Mouse (Mus musculus) kidney, postnatal 36 days (tissue): ENCODE data around the gene Vps13d.

Source experiments
- DNase-seq, 2 experiments: peaks; one replicate each; pipeline ENCODE4 v3.0.0; 2021 to 2022; ENCODE audit warnings: mixed read lengths in 2 of 2

Vps13d gene

GRCm38 (mm10) chr4:144972948-144973720, 221.7 kb downstream of the Vps13d start:
- peak; percentile 79 to 85 for DNase-seq

- DNase-seq: no peak
These were observed 223.8 kb downstream of the Vps13d start for GRCm38 (mm10) chr4:144971048-144971447.

GRCm38 (mm10) chr4:144969030-144969429, 225.8 kb downstream of the Vps13d start:
- DNase-seq: no peak

- DNase-seq: no peak
These were observed 226.4 kb downstream of the Vps13d start for GRCm38 (mm10) chr4:144968371-144968770.

GRCm38 (mm10) chr4:144965255-144965654, 229.6 kb downstream of the Vps13d start:
- no peak for DNase-seq

DNA sequence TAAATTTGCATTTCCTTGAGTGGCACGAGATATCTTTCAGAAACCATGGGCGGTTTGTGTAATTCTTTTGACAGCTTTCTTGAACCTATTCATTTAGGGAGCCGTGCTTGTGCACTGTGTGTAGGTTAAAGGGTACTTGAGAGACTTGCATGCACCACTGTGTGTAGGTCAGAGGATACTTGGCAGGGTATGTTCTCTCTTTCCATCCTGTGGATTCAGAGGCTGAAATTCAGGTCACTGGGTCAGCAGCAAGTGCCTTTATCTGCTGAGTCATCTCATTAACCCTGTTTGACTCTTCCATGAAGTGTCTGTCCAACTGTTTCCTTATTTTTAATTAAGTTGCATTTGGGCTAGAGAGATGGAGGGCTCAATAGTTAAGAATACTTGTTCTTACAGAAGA, 233.1 kb downstream of the Vps13d start:
- DNase-seq: peak in 1 of 2 experiments; percentile 59

GRCm38 (mm10) chr4:144961232-144961631, 233.6 kb downstream of the Vps13d start:
- peak in 1 of 2 experiments; percentile 63 for DNase-seq

GRCm38 (mm10) chr4:144960188-144960904, 234.5 kb downstream of the Vps13d start:
- DNase-seq: peak; percentile 97 to 98

GRCm38 (mm10) chr4:144957721-144958120, 237.1 kb downstream of the Vps13d start:
- DNase-seq: peak; percentile 69 to 84

DNA sequence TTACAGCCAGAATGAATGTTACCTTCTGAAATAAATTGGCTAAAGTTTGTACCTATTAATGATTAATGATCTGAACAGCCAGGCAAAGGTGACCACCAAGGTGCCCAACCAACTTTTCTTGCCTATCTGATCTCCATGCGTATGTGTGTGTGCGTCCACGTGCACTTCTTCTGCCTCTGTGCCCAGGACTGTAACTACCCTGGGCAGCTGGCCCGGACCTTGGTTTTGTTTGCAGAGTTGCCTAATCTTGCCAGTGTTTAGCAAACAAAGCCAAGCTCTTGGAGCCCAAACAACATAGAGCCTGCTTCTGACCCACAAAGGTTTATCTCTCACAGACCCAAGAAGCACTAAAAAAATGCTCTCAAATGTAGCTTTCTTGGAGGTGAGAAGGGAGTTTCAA, 237.6 kb downstream of the Vps13d start:
- peak; percentile 84 to 94 for DNase-seq

DNA sequence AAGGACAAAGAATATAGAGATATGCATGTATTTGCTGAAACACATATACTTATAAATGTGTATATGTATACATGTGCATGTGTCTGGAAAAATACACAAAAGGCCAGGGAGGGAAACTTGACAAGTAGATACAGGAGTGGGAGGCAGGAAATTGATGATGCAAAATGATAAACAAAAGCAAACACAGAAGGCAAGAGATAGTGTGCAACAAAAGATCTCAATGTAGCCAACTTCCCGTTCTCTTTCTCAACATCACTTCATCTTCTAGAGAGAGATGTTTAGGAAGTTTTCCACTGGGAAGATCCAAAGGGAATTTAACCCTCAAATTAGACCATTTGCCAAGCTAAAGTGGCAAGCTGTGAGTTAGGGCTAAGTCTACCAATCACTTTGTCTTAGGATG, 238.5 kb downstream of the Vps13d start:
- no peak for DNase-seq

DNA sequence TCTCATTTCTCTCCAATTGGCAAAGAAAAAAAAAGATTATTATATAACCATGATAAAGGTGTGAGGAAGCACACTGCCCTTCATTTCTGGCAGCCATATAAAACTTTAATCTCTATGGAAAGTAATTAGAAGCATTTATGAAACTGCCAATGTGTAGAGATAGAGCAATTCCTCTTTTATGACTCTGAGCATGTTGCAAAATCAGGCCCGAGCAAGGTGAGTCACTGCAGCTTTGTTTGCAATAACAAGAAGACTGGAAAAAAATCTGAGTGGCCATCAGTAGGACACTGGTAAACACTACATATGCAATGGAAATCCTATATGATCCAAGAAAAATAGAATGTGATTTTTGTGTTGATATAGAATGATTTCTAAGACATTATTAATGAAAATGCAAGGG, 238.9 kb downstream of the Vps13d start:
- DNase-seq: no peak

- no peak for DNase-seq
These were observed 241.4 kb downstream of the Vps13d start for GRCm38 (mm10) chr4:144953421-144953820.

- no peak for DNase-seq
These were observed 242.9 kb downstream of the Vps13d start for GRCm38 (mm10) chr4:144951859-144952258.

- no peak for DNase-seq
These were observed 243.9 kb downstream of the Vps13d start for GRCm38 (mm10) chr4:144950883-144951282.

- DNase-seq: no peak
These were observed 244.5 kb downstream of the Vps13d start for GRCm38 (mm10) chr4:144950327-144950711.

DNA sequence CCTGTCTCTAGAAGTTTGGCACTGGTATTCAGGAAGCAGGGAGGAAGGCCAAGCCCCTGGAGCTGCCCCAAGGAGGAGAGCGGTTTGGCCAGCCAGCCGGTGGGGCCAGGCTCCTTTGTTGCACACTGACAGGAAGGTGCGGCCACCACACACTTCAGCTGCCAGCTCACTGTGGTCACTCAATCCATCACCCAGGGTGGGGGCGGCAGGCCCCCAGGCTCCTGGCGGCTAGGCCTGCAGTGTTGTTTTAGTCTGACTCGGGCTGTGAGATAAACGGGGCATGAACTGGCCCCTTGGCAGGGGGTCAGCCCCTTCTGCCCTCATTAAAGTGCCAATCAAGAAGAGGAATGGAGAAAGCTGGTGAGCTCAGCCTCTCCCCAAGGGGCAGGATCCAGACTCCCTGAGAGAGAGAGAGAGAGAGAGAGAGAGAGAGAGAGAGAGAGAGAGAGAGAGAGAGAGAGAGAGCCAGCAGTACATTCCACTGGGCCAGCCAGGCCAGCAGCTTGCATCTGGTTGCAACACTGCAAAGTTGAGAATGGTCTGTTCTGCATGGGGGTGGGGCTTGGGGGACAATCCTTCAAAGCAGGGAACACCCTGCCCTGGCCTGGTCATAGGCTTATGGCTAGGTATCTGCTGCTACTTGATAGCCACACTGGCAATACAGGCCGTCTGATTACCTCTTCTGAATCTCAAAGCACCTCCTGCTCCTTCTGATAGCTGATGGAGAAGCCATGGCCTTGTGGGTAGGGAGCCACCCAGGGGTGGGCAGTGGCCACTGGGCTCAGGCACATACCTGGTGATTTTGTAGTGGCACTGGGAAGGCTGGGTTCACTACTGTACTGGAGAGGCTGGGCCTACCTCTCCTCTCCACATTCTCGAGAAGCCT, 245.1 kb downstream of the Vps13d start:
- peak; percentile 80 to 87 for DNase-seq

DNA sequence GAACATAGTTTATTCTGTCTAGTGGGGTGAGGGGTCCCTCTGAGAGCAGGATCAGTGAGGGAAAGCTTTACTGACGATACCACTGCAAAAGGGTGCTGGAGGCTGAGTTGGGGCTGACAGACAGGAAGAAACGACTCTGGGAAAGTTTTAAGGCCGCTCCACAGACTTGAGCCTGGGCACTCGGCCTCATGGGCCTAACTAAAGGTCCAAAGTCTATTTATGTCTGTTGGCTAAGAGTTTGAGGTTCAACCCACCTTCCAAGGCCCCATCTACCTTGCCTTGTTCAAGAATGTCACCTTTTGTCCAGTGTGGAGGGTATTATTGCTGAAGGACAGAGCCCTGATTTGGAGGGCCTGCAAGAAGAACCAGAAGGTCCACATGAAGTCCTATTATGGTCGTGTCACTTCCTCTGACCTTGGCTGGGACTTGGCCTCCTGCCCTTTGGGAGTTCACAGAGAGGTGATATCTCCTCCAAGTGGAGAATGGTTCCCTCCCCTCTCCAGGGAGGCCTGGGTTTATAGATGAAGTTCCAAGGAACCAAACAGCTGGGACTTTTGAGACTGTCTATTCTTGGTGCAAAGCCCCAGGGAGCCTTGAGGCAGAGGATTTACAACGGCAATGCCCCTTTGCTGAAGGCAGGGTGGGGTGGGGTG, 246.9 kb downstream of the Vps13d start:
- DNase-seq: peak; percentile 93 to 94

GRCm38 (mm10) chr4:144943273-144943672, 251.5 kb downstream of the Vps13d start:
- DNase-seq: no peak

GRCm38 (mm10) chr4:144942433-144942832, 252.4 kb downstream of the Vps13d start:
- no peak for DNase-seq

GRCm38 (mm10) chr4:144940796-144941462, 253.9 kb downstream of the Vps13d start:
- peak in 1 of 2 experiments; percentile 53 for DNase-seq

- no peak for DNase-seq
These were observed 254.9 kb downstream of the Vps13d start for GRCm38 (mm10) chr4:144939847-144940411.
